Mouse (Mus musculus) liver, embryonic 11.5 days (tissue): Measurements from ENCODE around the gene Mov10l1. TPM values are rescaled to one million over a fixed set of nuclear protein-coding genes. Genes with fewer than 3 reads are reported as not detected.

Source experiments
- ATAC-seq: fragments of 200-750 bp; cut with Nextera tagmentation; replicated peaks from 2 replicates; pipeline ENCODE4 v1.8.0; 2017; ENCODE audit warnings: moderate number of reproducible peaks, mild to moderate bottlenecking, moderate TSS enrichment, moderate library complexity; ENCODE audit not compliant: low FRiP score
- DNase-seq: peaks from one replicate; pipeline ENCODE4 v3.0.0-alpha.2; 2017; ENCODE audit warnings: low spot score
- H3K27ac ChIP-seq: fragments of 300-500 bp; sonication (generic); 2 replicates; pipeline ENCODE4 v1.5.1; 2014; ENCODE audit warnings: mild to moderate bottlenecking, low read depth, low read length, control low read depth
- H3K27me3 ChIP-seq: fragments of 300-500 bp; sonication (generic); replicated peaks from 2 replicates; pipeline ENCODE4 v1.6.1; 2014; ENCODE audit warnings: low read length, mixed read lengths; ENCODE audit not compliant: control insufficient read depth, insufficient read depth
- H3K36me3 ChIP-seq: fragments of 300-500 bp; sonication (generic); 2 replicates; pipeline ENCODE4 v1.6.1; 2014; ENCODE audit warnings: mild to moderate bottlenecking, low read length, moderate library complexity, mixed read lengths; ENCODE audit not compliant: control insufficient read depth, insufficient read depth
- H3K4me1 ChIP-seq: fragments of 300-500 bp; sonication (generic); replicated peaks from 2 replicates; pipeline ENCODE4 v1.6.1; 2014; ENCODE audit warnings: low read length, mixed read lengths; ENCODE audit not compliant: control insufficient read depth, insufficient read depth
- H3K4me2 ChIP-seq: fragments of 300-500 bp; sonication (generic); 2 replicates; pipeline ENCODE4 v1.6.1; 2014; ENCODE audit warnings: mild to moderate bottlenecking, control low read depth, moderate library complexity
- H3K4me3 ChIP-seq: fragments of 300-500 bp; sonication (generic); 2 replicates; pipeline ENCODE4 v1.5.1; 2014; ENCODE audit warnings: low read depth, low read length, control low read depth
- H3K9ac ChIP-seq: fragments of 300-500 bp; sonication (generic); 2 replicates; pipeline ENCODE4 v1.6.1; 2014; ENCODE audit warnings: low read depth, low read length, control low read depth
- H3K9me3 ChIP-seq: fragments of 300-500 bp; sonication (generic); 2 replicates; pipeline ENCODE4 v1.6.1; 2016; ENCODE audit warnings: low read length, inconsistent platforms, mixed read lengths; ENCODE audit not compliant: control insufficient read depth
- WGBS: fragments of 180-500 bp; shearing (Covaris S2); extraction: QIAGEN DNeasy Blood & Tissue Kit; methylation state at CpG from one replicate; pipeline ENCODE4 v1.1.7; 2014; 5-methylcytosine and 5-hydroxymethylcytosine counted together
- polyA plus RNA-seq: library from polyadenylated mRNA; unstranded; fragments of >200 nt; fragmentation: Nextera tagmentation; extraction: Ambion mirVana; gene quantifications from 2 replicates; pipeline ENCODE4 v1.2.1, GENCODE M21; 2014

Mov10l1 gene
- polyA plus RNA-seq, 1 experiment from 2014 or later: 0.18 TPM

GRCm38 (mm10) chr15:89044381-89044780, 61.7 kb downstream of the Mov10l1 start:
- Histone ChIP-seq H3K9ac (no peak overlapping the region), H3K4me3 (no peak overlapping the region), H3K27ac (no peak overlapping the region), H3K4me1 (no peaks in the 10 kb centered on the region), H3K36me3 (no peaks in the 10 kb centered on the region), H3K27me3 (no peaks in the 10 kb centered on the region), H3K9me3 (no peaks in the 10 kb centered on the region), H3K4me2 (no peak overlapping the region)
- 72% methylated on average over 5 of the region's 5 CpGs for WGBS
- ATAC-seq: no peak
- no peak for DNase-seq

- 67% methylated on average over 4 of the region's 4 CpGs for WGBS
- Histone ChIP-seq H3K4me1 (no peaks in the 10 kb centered on the region), H3K4me3 (no peak overlapping the region), H3K36me3 (no peaks in the 10 kb centered on the region), H3K9ac (no peak overlapping the region), H3K27me3 (no peaks in the 10 kb centered on the region), H3K27ac (no peak overlapping the region), H3K9me3 (no peaks in the 10 kb centered on the region), H3K4me2 (no peak overlapping the region)
- DNase-seq: no peak
- no peak for ATAC-seq
These were observed 63.6 kb downstream of the Mov10l1 start for GRCm38 (mm10) chr15:89046356-89046755.

GRCm38 (mm10) chr15:89054666-89055065, 72.0 kb downstream of the Mov10l1 start:
- DNase-seq (no peak), ATAC-seq (no peak)
- 78% methylated on average over 7 of the region's 7 CpGs for WGBS
- no peak overlapping the region for H3K4me3 ChIP-seq
- no peaks in the 10 kb centered on the region for H3K36me3 ChIP-seq
- no peak overlapping the region for H3K27ac ChIP-seq
- no peaks in the 10 kb centered on the region for H3K4me1 ChIP-seq
- H3K4me2 ChIP-seq: no peak overlapping the region
- H3K9me3 ChIP-seq: no peaks in the 10 kb centered on the region
- no peak overlapping the region for H3K9ac ChIP-seq
- peaks cover 31% of the 10 kb centered on the region for H3K27me3 ChIP-seq

- Histone ChIP-seq H3K9me3 (no peaks in the 10 kb centered on the region), H3K36me3 (no peaks in the 10 kb centered on the region), H3K27me3 (peaks cover 63% of the 10 kb centered on the region), H3K4me3 (peak overlapping the region; percentile 59; the same call in 1 of the 2 replicates), H3K27ac (no peak overlapping the region), H3K4me2 (no peak overlapping the region; the same call in 1 of the 2 replicates), H3K9ac (no peak overlapping the region), H3K4me1 (no peaks in the 10 kb centered on the region)
- DNase-seq: no peak
- WGBS: 22% methylated on average over 6 of the region's 6 CpGs
- no peak for ATAC-seq
These were observed 76.0 kb downstream of the Mov10l1 start for GRCm38 (mm10) chr15:89058736-89059135.

- H3K9me3 ChIP-seq: no peaks in the 10 kb centered on the region
- no peaks in the 10 kb centered on the region for H3K4me1 ChIP-seq
- H3K9ac ChIP-seq: peak within 1 kb of the TSS; percentile 22; the same call in 1 of the 2 replicates
- H3K27ac ChIP-seq: no peak within 1 kb of the TSS
- peak within 1 kb of the TSS; percentile 59 for H3K4me3 ChIP-seq
- DNase-seq: peak; percentile 46
- peak within 1 kb of the TSS; percentile 87 for H3K4me2 ChIP-seq
- no peaks in the 10 kb centered on the region for H3K36me3 ChIP-seq
- peaks cover 63% of the 10 kb centered on the region for H3K27me3 ChIP-seq
- 2% methylated on average over 48 of the region's 57 CpGs for whole genome bisulfite sequencing
- ATAC-seq: no peak
These were observed 76.6 kb downstream of the Mov10l1 start, which contains the start of gene Panx2 for GRCm38 (mm10) chr15:89059161-89059931. Gene Panx2 (plus strand): TSS chr15:89059734.

- no peak for DNase-seq
- no peaks in the 10 kb centered on the region for H3K9me3 ChIP-seq
- H3K36me3 ChIP-seq: no peaks in the 10 kb centered on the region
- ATAC-seq: no peak; the same call in 1 of the 2 replicates
- H3K27ac ChIP-seq: no peak overlapping the region
- peak overlapping the region; percentile 59 for H3K4me3 ChIP-seq
- 3% methylated on average over 44 of the region's 48 CpGs for WGBS
- peak overlapping the region; percentile 22; the same call in 1 of the 2 replicates for H3K9ac ChIP-seq
- H3K27me3 ChIP-seq: peaks cover 67% of the 10 kb centered on the region
- H3K4me2 ChIP-seq: peak overlapping the region; percentile 87
- no peaks in the 10 kb centered on the region for H3K4me1 ChIP-seq
These were observed 77.4 kb downstream of the Mov10l1 start for GRCm38 (mm10) chr15:89060032-89060681.

GRCm38 (mm10) chr15:89060811-89061460, 78.2 kb downstream of the Mov10l1 start:
- no peaks in the 10 kb centered on the region for H3K4me1 ChIP-seq
- no peak for DNase-seq
- H3K27ac ChIP-seq: no peak overlapping the region
- H3K36me3 ChIP-seq: no peaks in the 10 kb centered on the region
- H3K9me3 ChIP-seq: no peaks in the 10 kb centered on the region
- no peak overlapping the region for H3K4me3 ChIP-seq
- no peak overlapping the region for H3K4me2 ChIP-seq
- peaks cover 65% of the 10 kb centered on the region for H3K27me3 ChIP-seq
- H3K9ac ChIP-seq: no peak overlapping the region
- 81% methylated on average over 12 of the region's 12 CpGs for WGBS
- ATAC-seq: no peak

- 79% methylated on average over 6 of the region's 6 CpGs for WGBS
These were observed 79.2 kb downstream of the Mov10l1 start for GRCm38 (mm10) chr15:89061761-89062517.

More at GRCm38 (mm10) chr15:89061761-89062517, 79.2 kb downstream of the Mov10l1 start:
- peaks cover 73% of the 10 kb centered on the region for H3K27me3 ChIP-seq
- H3K4me1 ChIP-seq: no peaks in the 10 kb centered on the region
- no peak overlapping the region for H3K9ac ChIP-seq
- no peak overlapping the region for H3K4me3 ChIP-seq
- H3K4me2 ChIP-seq: no peak overlapping the region
- H3K27ac ChIP-seq: no peak overlapping the region
- no peaks in the 10 kb centered on the region for H3K9me3 ChIP-seq
- H3K36me3 ChIP-seq: no peaks in the 10 kb centered on the region
- DNase-seq: no peak
- ATAC-seq: no peak
